Mouse (Mus musculus): Measurements from ENCODE around the gene Slc22a29. TPM values are rescaled to one million over a fixed set of nuclear protein-coding genes. Genes with fewer than 3 reads are reported as not detected.

Gene Slc22a29
- not detected for polyA plus RNA-seq (2017; shearing (Covaris generic))

DNA sequence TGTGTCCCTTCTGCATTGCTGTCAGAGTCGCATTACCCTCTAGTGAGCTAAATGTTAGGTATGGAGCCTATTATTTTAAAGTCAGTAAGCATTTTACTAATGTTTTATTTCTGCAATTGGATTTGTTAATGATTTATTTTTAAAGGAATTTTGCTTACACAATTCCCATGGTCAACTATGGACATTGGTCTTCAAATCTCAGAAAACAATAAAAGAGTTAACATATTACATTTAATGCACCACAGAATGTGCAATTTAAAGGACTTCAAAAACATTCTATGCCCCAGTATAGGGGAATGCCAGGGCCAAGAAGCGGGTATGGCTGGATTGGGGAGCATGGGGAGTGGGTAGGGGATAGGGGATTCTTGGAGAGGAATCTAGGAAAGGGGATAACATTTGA, at the start of gene Slc22a29:
TSS of gene Slc22a29 (minus strand) at position 101 of the 400 bp plus-strand sequence.

GRCm38 (mm10) chr19:8131881-8132280, 86.8 kb downstream of the Slc22a29 start, which contains the start of gene Slc22a28:
Slc22a28 (minus strand) TSS chr19:8131982.

Other genes starting within 250 kb of the Slc22a29 start
- gene Slc22a28, start 86.9 kb downstream of the Slc22a29 start, polyA plus RNA-seq (2017; shearing (Covaris generic)) = not detected
- gene Slc22a30, start 186.2 kb upstream of the Slc22a29 start, polyA plus RNA-seq (2017; shearing (Covaris generic)) = not detected